ENCODE assay signal across 21 mouse cellular contexts in genomic region chr6:131308031-131308430, GRCm38 (mm10). TPM values are rescaled to one million over a fixed set of nuclear protein-coding genes. Genes with fewer than 3 reads are reported as not detected.
A peak's percentile ranks its signal among the peaks of the same experiment; 100 is the strongest.
DNase-seq lines count a peak whose midpoint lies in the region; ATAC-seq lines count a peak whose summit lies in the region.
"Had no signal": no experiment of that assay in that cellular context is flagged by ENCODE, and none has a peak within 500 bp of the region (broad histone marks: within the 10 kb centered on the region; RNA-seq: fewer than 3 reads in every experiment).

No protein-coding gene starts in this region.

- peak; percentile 91 to 96 for ATAC-seq in hematopoietic stem cell, adult 5-6 weeks (replicated peaks in 1 of 2; ENCODE audit: insufficient read depth in 1 of 2, low FRiP score in 2 of 2, low TSS enrichment in 1 of 2, low read depth in 1 of 2, poor library complexity in 2 of 2, severe bottlenecking in 2 of 2)
- ATAC-seq in megakaryocyte-erythroid progenitor cell, adult 5-6 weeks (replicated peaks; ENCODE audit: low FRiP score, low TSS enrichment, poor library complexity, severe bottlenecking) = peak; percentile 51
- ATAC-seq: forebrain, embryonic 15.5 days; hindbrain, embryonic 16.5 days; Patski had no signal

- intact Hi-C loops in heart, postnatal 14 days (cut with DNase I) = no loop called here

- DNase-seq in 416B (ENCODE audit: low read depth) (peak; percentile 69), A20 (ENCODE audit: low read depth, low spot score) (peak; percentile 22)
- DNase-seq in right cerebral cortex, postnatal 36 days (ENCODE audit: low spot score in 2 of 2) = no peak
- no peak for DNase-seq in layer of hippocampus, postnatal 10 days (ENCODE audit: low spot score in 2 of 2)
- no peak for DNase-seq in heart, postnatal 14 days
- DNase-seq: adrenal gland, postnatal 14 days; B cell, adult 2 months; cerebellum, adult 11 months; cerebellum, adult 2 months; cerebellum, adult 9-11 months; cerebellum, postnatal 25 days; embryo, embryonic 11 days; gastrocnemius, postnatal 25 days; heart, adult 2 months had no signal

RNA-seq across cellular contexts. Expression of gene Magohb, which starts 15.0 kb away (rescaled TPM):
- 23.7 and 47.0 TPM in 2 replicates for total RNA-seq in hematopoietic stem cell, adult 5-6 weeks (2017)
- 51.5 and 62.2 TPM in 2 replicates for total RNA-seq in megakaryocyte-erythroid progenitor cell, adult 5-6 weeks (2014; fragmentation: Nextera tagmentation)
- 35.7 and 72.0 TPM in 2 replicates for total RNA-seq in megakaryocyte-erythroid progenitor cell, adult 5-6 weeks (2017)
- 10 to 100 TPM; 13.7 to 16.9 TPM for total RNA-seq in layer of hippocampus, postnatal 10 days (2021)
- 1 to 10 TPM; 7.2 to 8.8 TPM for total RNA-seq in heart, postnatal 14 days (2021)
- total RNA-seq: G1E had no signal

RNA-seq across cellular contexts. Expression of gene Styk1, which starts 45.4 kb away (rescaled TPM):
- total RNA-seq in hematopoietic stem cell, adult 5-6 weeks (2017) = 1.1 TPM in 1 of 2 replicates, not detected in the other
- 0.39 TPM in 1 of 2 replicates, not detected in the other for total RNA-seq in megakaryocyte-erythroid progenitor cell, adult 5-6 weeks (2014; fragmentation: Nextera tagmentation)
- total RNA-seq in megakaryocyte-erythroid progenitor cell, adult 5-6 weeks (2017) = 1.3 and 1.6 TPM in 2 replicates
- 1 to 10 TPM; 6.4 to 7.3 TPM for total RNA-seq in layer of hippocampus, postnatal 10 days (2021)
- under 1 TPM; 0.17 to 0.32 TPM for total RNA-seq in heart, postnatal 14 days (2021)
- total RNA-seq: CH12.LX had no signal

Comparison
In these comparisons a context has a peak if more than half of its experiments do, and no peak if none do; other contexts are left out.
1. DNase-seq: peak in 416B (single experiment) and A20 (single experiment); none in right cerebral cortex, postnatal 36 days (0 of 2), layer of hippocampus, postnatal 10 days (0 of 2) and heart, postnatal 14 days (0 of 2).